In the genomic region with DNA sequence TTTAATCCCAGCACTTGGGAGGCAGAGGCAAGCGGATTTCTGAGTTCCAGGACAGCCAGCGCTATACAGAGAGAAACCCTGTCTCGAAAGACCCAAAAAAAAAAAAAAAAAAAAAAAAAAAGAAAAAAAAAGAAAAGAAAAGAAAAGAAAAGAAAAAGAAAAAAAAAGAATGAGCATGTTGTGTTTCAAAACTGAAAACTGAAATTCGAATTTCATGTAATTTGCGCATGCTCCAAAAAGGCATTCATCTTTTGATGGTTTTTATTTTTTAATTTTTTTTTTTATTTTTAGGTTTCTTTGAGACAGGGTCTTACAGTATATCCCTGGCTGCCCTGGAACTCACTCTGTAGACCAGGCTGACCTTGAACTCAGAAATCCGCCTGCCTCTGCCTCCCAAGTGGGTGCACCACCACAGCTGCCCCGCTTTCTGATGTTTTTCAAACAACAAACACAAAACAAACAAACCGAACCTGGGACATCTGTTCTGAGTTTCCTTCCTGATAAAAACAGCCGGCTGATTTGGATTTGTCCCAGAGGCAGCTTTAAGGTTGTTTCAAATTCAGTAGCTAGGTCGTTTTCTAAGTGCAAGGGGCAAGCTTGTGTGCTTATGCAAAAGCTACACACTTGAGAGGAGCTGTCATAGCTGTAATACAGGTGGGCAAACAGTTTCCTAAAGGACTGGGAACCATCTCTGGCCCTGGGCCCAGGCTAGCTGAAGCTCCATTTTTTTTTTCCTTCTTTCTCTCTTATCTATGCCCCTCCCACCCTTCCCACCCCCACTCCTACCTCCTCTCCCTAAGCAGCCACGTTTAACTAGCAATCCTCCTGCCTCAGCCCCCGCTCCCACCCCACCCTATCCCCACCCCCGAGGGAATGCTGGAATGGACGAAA, we compare ENCODE assay signal across 8 mouse cellular contexts. TPM values are rescaled to one million over a fixed set of nuclear protein-coding genes. Genes with fewer than 3 reads are reported as not detected.
DNase-seq lines count a peak whose midpoint lies in the region; ATAC-seq and TF ChIP-seq lines count a peak whose summit lies in the region.

No protein-coding gene starts in this region.

- no peak for TF ChIP-seq POLR2A in cerebellum, adult 2 months (IDR thresholded peaks at IDR 0.05; ENCODE audit: borderline replicate concordance, insufficient read depth, low read length)
- TF ChIP-seq POLR2A in testis, adult 2 months (IDR thresholded peaks at IDR 0.05; ENCODE audit: control insufficient read depth, low read depth, low read length) = no peak

- peak overlapping the region; percentile 63 for H3K4me3 ChIP-seq in cerebellum, adult 2 months (replicated peaks; ENCODE audit: insufficient read depth, low read depth, low read length)
- peak overlapping the region; percentile 87 for H3K4me3 ChIP-seq in testis, adult 2 months (ENCODE audit: control insufficient read depth, low read depth, low read length)
- H3K4me3 ChIP-seq in hindbrain, embryonic 13.5 days = peak overlapping the region; percentile 90

- H3K4me2 ChIP-seq in hindbrain, embryonic 13.5 days = peak overlapping the region; percentile 67

- 47% methylated on average over 14 of the region's 14 CpGs for WGBS in cerebellum, adult 2 months
- 56% methylated on average over 14 of the region's 14 CpGs for WGBS in hindbrain, embryonic 13.5 days

- H3K36me3 ChIP-seq in testis, adult 2 months (ENCODE audit: control insufficient read depth, insufficient read depth, low read length) = no peaks in the 10 kb centered on the region
- H3K36me3 ChIP-seq in hindbrain, embryonic 13.5 days = peaks cover 17% of the 10 kb centered on the region

- peak overlapping the region; percentile 74; the same call in 1 of the 2 replicates for H3K27ac ChIP-seq in cerebellum, adult 2 months (ENCODE audit: insufficient read depth, low read length)
- H3K27ac ChIP-seq in testis, adult 2 months (ENCODE audit: control insufficient read depth, insufficient read depth, low read depth, low read length) = peak overlapping the region; percentile 70
- peak overlapping the region; percentile 83 for H3K27ac ChIP-seq in hindbrain, embryonic 13.5 days

- peak overlapping the region; percentile 94; the same call in 1 of the 2 replicates for H3K9ac ChIP-seq in hindbrain, embryonic 13.5 days

- no peak for TF ChIP-seq CTCF in cerebellum, adult 2 months (IDR thresholded peaks at IDR 0.05; ENCODE audit: borderline replicate concordance, insufficient read depth, low read depth, low read length)
- no peak for TF ChIP-seq CTCF in testis, adult 2 months (IDR thresholded peaks at IDR 0.05; ENCODE audit: control insufficient read depth, insufficient read depth, insufficient replicate concordance, low read depth, low read length)

- no peaks in the 10 kb centered on the region for H3K27me3 ChIP-seq in cerebellum, adult 2 months (ENCODE audit: control insufficient read depth, insufficient read depth, low read length)
- H3K27me3 ChIP-seq in testis, adult 2 months (ENCODE audit: control insufficient read depth, insufficient read depth, low read length) = no peaks in the 10 kb centered on the region
- no peaks in the 10 kb centered on the region for H3K27me3 ChIP-seq in hindbrain, embryonic 13.5 days

- no peaks in the 10 kb centered on the region for H3K4me1 ChIP-seq in cerebellum, adult 2 months (ENCODE audit: control insufficient read depth, insufficient read depth, low read length)
- H3K4me1 ChIP-seq in testis, adult 2 months (ENCODE audit: control insufficient read depth, insufficient read depth, low read length) = peaks cover 5% of the 10 kb centered on the region
- H3K4me1 ChIP-seq in hindbrain, embryonic 13.5 days (replicated peaks) = peaks cover 13% of the 10 kb centered on the region

- no peaks in the 10 kb centered on the region for H3K9me3 ChIP-seq in hindbrain, embryonic 13.5 days

- DNase-seq in cerebellum, adult 2 months = no peak
- no peak for DNase-seq in cerebellum, postnatal 4 days (ENCODE audit: low spot score in 2 of 2)
- DNase-seq in testis, postnatal 14 days (ENCODE audit: low spot score) = no peak
- peak; percentile 16 for DNase-seq in lung, postnatal 14 days
- peak; percentile 61 for DNase-seq in testis, postnatal 10 days (ENCODE audit: low spot score)
- no peak for DNase-seq in frontal cortex, postnatal 10 days (ENCODE audit: low spot score in 2 of 2)

- ATAC-seq in hindbrain, embryonic 13.5 days (ENCODE audit: low FRiP score) = no peak

RNA-seq across cellular contexts. Expression of gene Zfp280b, which starts 0.7 kb away (rescaled TPM):
- 17.9 and 18.1 TPM in 2 replicates for polyA plus RNA-seq in cerebellum, adult 2 months (2012; rRNA removed)
- 3.8 and 4.9 TPM in 2 replicates for polyA plus RNA-seq in testis, adult 2 months (2012; rRNA removed)
- polyA plus RNA-seq in hindbrain, embryonic 13.5 days (2015; fragmentation: Nextera tagmentation; extraction: Ambion mirVana) = 12.0 and 12.5 TPM in 2 replicates

Comparison
In these comparisons a context has a peak if more than half of its experiments do, and no peak if none do; other contexts are left out.
1. DNase-seq: peak in lung, postnatal 14 days (single experiment) and testis, postnatal 10 days (single experiment); none in cerebellum, adult 2 months (0 of 2), cerebellum, postnatal 4 days (0 of 2), testis, postnatal 14 days (single experiment) and frontal cortex, postnatal 10 days (0 of 2).
2. Peak in every context shown above with its lines, with median percentiles within 50 percentile points of each other: H3K27ac ChIP-seq and H3K4me3 ChIP-seq.